Mouse (Mus musculus) kidney, embryonic 14.5 days (tissue): ENCODE results near the gene Dnah6. TPM values are rescaled to one million over a fixed set of nuclear protein-coding genes. Genes with fewer than 3 reads are reported as not detected.
A peak's percentile ranks its signal among the peaks of the same experiment; 100 is the strongest.

Experiments used
- ATAC-seq: fragments of 200-750 bp; cut with Nextera tagmentation; 2 replicates; pipeline ENCODE4 v1.8.0; 2017; ENCODE audit warnings: moderate number of reproducible peaks, mild to moderate bottlenecking, moderate TSS enrichment, moderate library complexity; ENCODE audit not compliant: low FRiP score, low TSS enrichment
- H3K27ac ChIP-seq: fragments of 300-500 bp; sonication (generic); 2 replicates; pipeline ENCODE4 v1.5.1; 2014; ENCODE audit warnings: low read depth, mild to moderate bottlenecking, low read length, moderate library complexity, mixed read lengths
- H3K27me3 ChIP-seq: fragments of 300-500 bp; sonication (generic); 2 replicates; pipeline ENCODE4 v1.6.1; 2014; ENCODE audit warnings: mild to moderate bottlenecking, low read length; ENCODE audit not compliant: control insufficient read depth, insufficient read depth
- H3K36me3 ChIP-seq: fragments of 300-500 bp; sonication (generic); 2 replicates; pipeline ENCODE4 v1.6.1; 2014; ENCODE audit warnings: low read length, mixed read lengths; ENCODE audit not compliant: control insufficient read depth, insufficient read depth
- H3K4me1 ChIP-seq: fragments of 300-500 bp; sonication (generic); 2 replicates; pipeline ENCODE4 v1.6.1; 2014; ENCODE audit warnings: low read length, mixed read lengths; ENCODE audit not compliant: control insufficient read depth, insufficient read depth
- H3K4me2 ChIP-seq: fragments of 300-500 bp; sonication (generic); replicated peaks from 2 replicates; pipeline ENCODE4 v1.6.1; 2014; ENCODE audit warnings: low read depth, mild to moderate bottlenecking, low read length
- H3K4me3 ChIP-seq: fragments of 300-500 bp; sonication (generic); 2 replicates; pipeline ENCODE4 v1.5.1; 2014; ENCODE audit warnings: mild to moderate bottlenecking, low read length
- H3K9ac ChIP-seq: fragments of 300-500 bp; sonication (generic); 2 replicates; pipeline ENCODE4 v1.6.1; 2014; ENCODE audit warnings: low read depth, mild to moderate bottlenecking, low read length, moderate library complexity
- H3K9me3 ChIP-seq: fragments of 300-500 bp; sonication (generic); 2 replicates; pipeline ENCODE4 v1.6.1; 2016; ENCODE audit warnings: low read length; ENCODE audit not compliant: control insufficient read depth
- WGBS: fragments of 180-500 bp; shearing (Covaris S2); extraction: QIAGEN DNeasy Blood & Tissue Kit; methylation state at CpG from one replicate; pipeline ENCODE4 v1.1.7; 2014; 5-methylcytosine and 5-hydroxymethylcytosine counted together
- polyA plus RNA-seq: library from polyadenylated mRNA; unstranded; fragments of >200 nt; fragmentation: Nextera tagmentation; extraction: Ambion mirVana; gene quantifications from 2 replicates; pipeline ENCODE4 v1.2.1, GENCODE M21; 2014

Gene Dnah6
- polyA plus RNA-seq, 1 experiment from 2014 or later = 0.05 TPM

- Histone ChIP-seq H3K4me3 (no peak overlapping the region), H3K4me2 (no peak overlapping the region), H3K9ac (no peak overlapping the region), H3K27ac (no peak overlapping the region), H3K36me3 (no peaks in the 10 kb centered on the region), H3K9me3 (no peaks in the 10 kb centered on the region), H3K27me3 (no peaks in the 10 kb centered on the region), H3K4me1 (no peaks in the 10 kb centered on the region)
- WGBS = 72% methylated on average over 8 of the region's 8 CpGs
- ATAC-seq = no peak
Measured at GRCm38 (mm10) chr6:73090836-73091235, 130.6 kb downstream of the Dnah6 start.

GRCm38 (mm10) chr6:73082571-73082970, 138.9 kb downstream of the Dnah6 start:
- Histone ChIP-seq H3K4me3 (no peak overlapping the region), H3K36me3 (no peaks in the 10 kb centered on the region), H3K9me3 (no peaks in the 10 kb centered on the region), H3K4me1 (no peaks in the 10 kb centered on the region), H3K27me3 (no peaks in the 10 kb centered on the region), H3K27ac (no peak overlapping the region), H3K9ac (no peak overlapping the region), H3K4me2 (no peak overlapping the region)
- ATAC-seq = no peak
- 93% methylated on average over 9 of the region's 9 CpGs for WGBS

- no peaks in the 10 kb centered on the region for H3K36me3 ChIP-seq
- H3K4me3 ChIP-seq = no peak overlapping the region
- H3K9me3 ChIP-seq = no peaks in the 10 kb centered on the region
- no peaks in the 10 kb centered on the region for H3K27me3 ChIP-seq
- WGBS = 65% methylated on average over 3 of the region's 3 CpGs
- ATAC-seq = peak; percentile 66; the same call in 1 of the 2 replicates
- H3K9ac ChIP-seq = no peak overlapping the region
- H3K4me1 ChIP-seq = no peaks in the 10 kb centered on the region
- H3K4me2 ChIP-seq = no peak overlapping the region
- no peak overlapping the region for H3K27ac ChIP-seq
Measured at GRCm38 (mm10) chr6:73072093-73072786, 149.2 kb downstream of the Dnah6 start.

- Histone ChIP-seq H3K4me2 (no peak overlapping the region), H3K27me3 (no peaks in the 10 kb centered on the region), H3K4me1 (no peaks in the 10 kb centered on the region), H3K9ac (no peak overlapping the region), H3K4me3 (no peak overlapping the region), H3K27ac (no peak overlapping the region), H3K9me3 (no peaks in the 10 kb centered on the region), H3K36me3 (no peaks in the 10 kb centered on the region)
- WGBS = 64% methylated on average over 3 of the region's 3 CpGs
- no peak for ATAC-seq
Measured at GRCm38 (mm10) chr6:73071214-73071613, 150.2 kb downstream of the Dnah6 start.

GRCm38 (mm10) chr6:73070663-73071062, 150.8 kb downstream of the Dnah6 start:
- Histone ChIP-seq H3K9me3 (no peaks in the 10 kb centered on the region), H3K9ac (no peak overlapping the region), H3K4me2 (no peak overlapping the region), H3K4me1 (no peaks in the 10 kb centered on the region), H3K36me3 (no peaks in the 10 kb centered on the region), H3K27me3 (no peaks in the 10 kb centered on the region), H3K27ac (no peak overlapping the region), H3K4me3 (no peak overlapping the region)
- WGBS = 72% methylated on average over 6 of the region's 6 CpGs
- ATAC-seq = no peak

GRCm38 (mm10) chr6:73064551-73064950, 156.9 kb downstream of the Dnah6 start:
- Histone ChIP-seq H3K4me3 (no peak overlapping the region), H3K9ac (no peak overlapping the region), H3K4me2 (no peak overlapping the region), H3K4me1 (no peaks in the 10 kb centered on the region), H3K9me3 (no peaks in the 10 kb centered on the region), H3K36me3 (no peaks in the 10 kb centered on the region), H3K27me3 (no peaks in the 10 kb centered on the region), H3K27ac (no peak overlapping the region)
- WGBS = 84% methylated on average over 3 of the region's 3 CpGs
- ATAC-seq = no peak

- no peak overlapping the region for H3K27ac ChIP-seq
- peaks cover 3% of the 10 kb centered on the region; the same call in 1 of the 2 replicates for H3K9me3 ChIP-seq
- no peaks in the 10 kb centered on the region for H3K27me3 ChIP-seq
- no peak overlapping the region for H3K4me2 ChIP-seq
- no peak overlapping the region for H3K4me3 ChIP-seq
- no peak for ATAC-seq
- H3K36me3 ChIP-seq = no peaks in the 10 kb centered on the region
- H3K4me1 ChIP-seq = no peaks in the 10 kb centered on the region
- H3K9ac ChIP-seq = no peak overlapping the region
- 82% methylated on average over 7 of the region's 7 CpGs for WGBS
Measured at GRCm38 (mm10) chr6:73059596-73060121, 161.8 kb downstream of the Dnah6 start.

- Histone ChIP-seq H3K9me3 (peaks cover 3% of the 10 kb centered on the region; the same call in 1 of the 2 replicates), H3K27me3 (no peaks in the 10 kb centered on the region), H3K4me2 (no peak overlapping the region), H3K9ac (no peak overlapping the region), H3K36me3 (no peaks in the 10 kb centered on the region), H3K4me3 (no peak overlapping the region), H3K4me1 (no peaks in the 10 kb centered on the region), H3K27ac (no peak overlapping the region)
- 51% methylated on average over 4 of the region's 4 CpGs for WGBS
- peak; percentile 60; the same call in 1 of the 2 replicates for ATAC-seq
Measured at GRCm38 (mm10) chr6:73059162-73059561, 162.3 kb downstream of the Dnah6 start.

GRCm38 (mm10) chr6:73055347-73055746, 166.1 kb downstream of the Dnah6 start:
- Histone ChIP-seq H3K36me3 (no peaks in the 10 kb centered on the region), H3K9me3 (peaks cover 3% of the 10 kb centered on the region; the same call in 1 of the 2 replicates), H3K9ac (no peak overlapping the region), H3K4me2 (no peak overlapping the region), H3K27ac (no peak overlapping the region), H3K27me3 (no peaks in the 10 kb centered on the region), H3K4me1 (no peaks in the 10 kb centered on the region), H3K4me3 (no peak overlapping the region)
- 90% methylated on average over 6 of the region's 6 CpGs for WGBS
- no peak for ATAC-seq
